Mouse (Mus musculus): ENCODE measurements around the gene Hemgn.

DNA sequence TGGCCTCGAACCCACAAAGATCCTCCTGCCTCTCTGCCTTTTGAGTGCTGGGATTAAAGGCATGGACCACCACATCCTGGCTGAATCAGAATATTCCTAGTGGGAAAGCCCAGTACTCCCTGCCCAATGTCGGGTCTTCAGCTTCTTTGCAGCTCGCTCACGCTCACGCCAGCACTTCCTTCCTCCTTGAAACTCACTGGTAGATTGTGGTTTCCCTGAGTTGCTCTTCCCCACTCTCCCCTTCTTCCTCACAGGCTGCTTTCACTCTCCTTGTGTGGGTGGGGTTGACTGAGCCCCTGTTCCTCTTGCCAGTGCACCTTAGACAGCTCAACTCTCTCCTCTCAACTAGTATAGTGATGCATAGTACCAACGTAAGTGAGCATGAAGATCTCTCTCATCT lies 1.8 kb downstream of the Hemgn start:
- TF ChIP-seq EP300 (IDR thresholded peaks at IDR 0.05; ENCODE audit: low read depth) (no peak), CTCF (IDR thresholded peaks at IDR 0.05; ENCODE audit: low read depth) (no peak)
